Mouse (Mus musculus) CH12.LX (cell line): ENCODE data around the gene Ankrd39. TPM values are rescaled to one million over a fixed set of nuclear protein-coding genes. Genes with fewer than 3 reads are reported as not detected.

ENCODE experiments used
- DNase-seq: peaks from one replicate; pipeline ENCODE4 v3.0.0-alpha.2; 2013; ENCODE audit errors: extremely low read depth
- H3K27ac ChIP-seq: 2 replicates; pipeline ENCODE4 v1.5.1; 2012; ENCODE audit warnings: low read depth, mild to moderate bottlenecking, control low read depth, moderate library complexity; ENCODE audit not compliant: insufficient read depth
- H3K27me3 ChIP-seq: replicated peaks from 2 replicates; pipeline ENCODE3; 2012; ENCODE audit warnings: inconsistent platforms
- H3K36me3 ChIP-seq, 2 experiments: replicated peaks in 1 of 2; 2 replicates each; pipeline versions ENCODE3 to v1.6.1; 2012; ENCODE audit warnings: inconsistent platforms in 1 of 2, low read length in 1 of 2, mild to moderate bottlenecking in 1 of 2, mixed read lengths in 1 of 2, moderate library complexity in 1 of 2; ENCODE audit not compliant: control insufficient read depth in 1 of 2, insufficient read depth in 1 of 2
- H3K4me1 ChIP-seq, 2 experiments: 2 replicates each; pipeline ENCODE4 v1.6.1; 2012; ENCODE audit warnings: inconsistent platforms in 1 of 2, moderate library complexity in 1 of 2; ENCODE audit not compliant: insufficient read depth in 2 of 2, control insufficient read depth in 1 of 2
- H3K4me2 ChIP-seq: 2 replicates; pipeline ENCODE4 v1.6.1; 2012; ENCODE audit warnings: low read depth, mild to moderate bottlenecking, control low read depth; ENCODE audit not compliant: poor library complexity, insufficient read depth, severe bottlenecking
- H3K4me3 ChIP-seq, 3 experiments: fragments of 150-350 bp in 1 of 3; sonication (generic) in 1 of 3; replicated peaks in 1 of 3; 2 replicates each; pipeline versions ENCODE3 to v1.5.1; 2011 to 2012; ENCODE audit warnings: low read depth in 2 of 3, low read length in 2 of 3, mild to moderate bottlenecking in 2 of 3, moderate library complexity in 2 of 3, control low read depth in 1 of 3, improper control_type of control experiment in 1 of 3, inconsistent platforms in 1 of 3, mixed read lengths in 1 of 3; ENCODE audit not compliant: poor library complexity in 1 of 3
- H3K79me2 ChIP-seq: replicated peaks from 2 replicates; pipeline ENCODE4 v1.6.1; 2012; ENCODE audit warnings: mild to moderate bottlenecking, moderate library complexity; ENCODE audit not compliant: control insufficient read depth, poor library complexity, insufficient read depth, severe bottlenecking; ENCODE audit errors: extremely low read depth
- H3K9ac ChIP-seq: 2 replicates; pipeline ENCODE4 v1.6.1; 2012; ENCODE audit warnings: low read depth, mild to moderate bottlenecking, control low read depth, moderate library complexity; ENCODE audit not compliant: insufficient read depth
- H3K9me3 ChIP-seq: replicated peaks from 2 replicates; pipeline ENCODE3; 2012; ENCODE audit warnings: low read length, inconsistent platforms, mixed read lengths
- BHLHE40 ChIP-seq: IDR thresholded peaks from 2 replicates; pipeline ENCODE4 v1.6.1; 2011; ENCODE audit warnings: mild to moderate bottlenecking, low read depth, low read length, improper control_type of control experiment
- CHD1 ChIP-seq: IDR thresholded peaks from 2 replicates; pipeline ENCODE4 v1.6.1; 2012; ENCODE audit warnings: low read depth, low read length, improper control_type of control experiment, inconsistent platforms
- CHD2 ChIP-seq: IDR thresholded peaks from 2 replicates; pipeline ENCODE4 v1.6.1; 2011; ENCODE audit warnings: low read length, improper control_type of control experiment
- E2F4 ChIP-seq: IDR thresholded peaks from 2 replicates; pipeline ENCODE4 v1.6.1; 2011; ENCODE audit warnings: low read depth, low read length, improper control_type of control experiment; ENCODE audit not compliant: insufficient replicate concordance
- ELF1 ChIP-seq: IDR thresholded peaks from 2 replicates; pipeline ENCODE4 v1.6.1; 2014; ENCODE audit warnings: low read depth, mild to moderate bottlenecking, inconsistent platforms, low read length, improper control_type of control experiment
- EP300 ChIP-seq: IDR thresholded peaks from 2 replicates; pipeline ENCODE4 v1.6.1; 2011; ENCODE audit warnings: low read length, improper control_type of control experiment
- ETS1 ChIP-seq: conservative IDR thresholded peaks from 2 replicates; pipeline ENCODE4 v1.6.1; 2012; ENCODE audit warnings: low read depth, mild to moderate bottlenecking, inconsistent platforms, low read length, improper control_type of control experiment, moderate library complexity
- GABPA ChIP-seq: IDR thresholded peaks from 2 replicates; pipeline ENCODE4 v1.6.1; 2012; ENCODE audit warnings: low read depth, low read length, improper control_type of control experiment, inconsistent platforms; ENCODE audit not compliant: insufficient replicate concordance
- HCFC1 ChIP-seq: IDR thresholded peaks from 2 replicates; pipeline ENCODE4 v1.6.1; 2012; ENCODE audit warnings: low read depth, mild to moderate bottlenecking, inconsistent platforms, low read length, improper control_type of control experiment
- JUND ChIP-seq: conservative IDR thresholded peaks from 2 replicates; pipeline ENCODE4 v1.6.1; 2011; ENCODE audit warnings: low read depth, low read length, improper control_type of control experiment
- KAT2A ChIP-seq: IDR thresholded peaks from 2 replicates; pipeline ENCODE4 v1.6.1; 2012; ENCODE audit warnings: low read length, improper control_type of control experiment, inconsistent platforms; ENCODE audit not compliant: insufficient replicate concordance
- MAX ChIP-seq: IDR thresholded peaks from 2 replicates; pipeline ENCODE4 v1.6.1; 2011; ENCODE audit warnings: low read length, improper control_type of control experiment
- MAZ ChIP-seq: IDR thresholded peaks from 2 replicates; pipeline ENCODE4 v1.6.1; 2012; ENCODE audit warnings: low read depth, mild to moderate bottlenecking, inconsistent platforms, low read length, improper control_type of control experiment, moderate library complexity
- MEF2A ChIP-seq: IDR thresholded peaks from 2 replicates; pipeline ENCODE4 v1.6.1; 2014; ENCODE audit warnings: low read depth, mild to moderate bottlenecking, inconsistent platforms, low read length, improper control_type of control experiment, borderline replicate concordance
- MXI1 ChIP-seq: IDR thresholded peaks from 2 replicates; pipeline ENCODE4 v1.6.1; 2011; ENCODE audit warnings: mild to moderate bottlenecking, low read depth, low read length, improper control_type of control experiment
- POLR2A ChIP-seq: IDR thresholded peaks from 2 replicates; pipeline ENCODE4 v1.6.1; 2011; ENCODE audit warnings: low read depth, mild to moderate bottlenecking, improper control_type of control experiment, low read length
- POLR2AphosphoS2 ChIP-seq: IDR thresholded peaks from 2 replicates; pipeline ENCODE4 v1.6.1; 2011; ENCODE audit warnings: low read depth, low read length, improper control_type of control experiment
- SIN3A ChIP-seq: IDR thresholded peaks from 2 replicates; pipeline ENCODE4 v1.6.1; 2012; ENCODE audit warnings: low read length, improper control_type of control experiment, inconsistent platforms
- UBTF ChIP-seq: IDR thresholded peaks from 2 replicates; pipeline ENCODE4 v1.6.1; 2012; ENCODE audit warnings: low read depth, mild to moderate bottlenecking, inconsistent platforms, low read length, improper control_type of control experiment, moderate library complexity
- ZKSCAN1 ChIP-seq: IDR thresholded peaks from 2 replicates; pipeline ENCODE4 v1.6.1; 2012; ENCODE audit warnings: low read depth, inconsistent platforms, low read length, improper control_type of control experiment, borderline replicate concordance
- ZNF384 ChIP-seq: IDR thresholded peaks from 2 replicates; pipeline ENCODE4 v1.6.1; 2012; ENCODE audit warnings: low read depth, low read length, improper control_type of control experiment, inconsistent platforms
- dilution Hi-C: fragments of 300-500 bp; cut with MboI; formaldehyde crosslinking; loops from 2 replicates; pipeline ENCODE4 v1.14.3; 2020; ENCODE audit warnings: low sequenced_read_pairs; ENCODE audit not compliant: extremely low pct_unique_long_range_greater_than_20kb, extremely low pct_ligation_motif_present
- in situ Hi-C: fragments of 300-500 bp; cut with MboI; formaldehyde crosslinking; loops from 3 replicates; pipeline ENCODE4 v1.14.3; 2019; ENCODE audit warnings: low sequenced_read_pairs, low pct_ligation_motif_present, low pct_unique_long_range_greater_than_20kb, mixed read lengths
- polyA plus RNA-seq: library from polyadenylated mRNA; unstranded; fragments of >175 nt; gene quantifications from 2 replicates; pipeline ENCODE4 v1.2.1, GENCODE M21; 2012; ENCODE audit warnings: low read depth; ENCODE audit not compliant: insufficient read length
- total RNA-seq, 2 experiments: library from RNA; depleted of rRNA; stranded (reverse); fragments of 300-350 nt in 1 of 2; fragments of >200 nt in 1 of 2; gene quantifications; 2 replicates each; pipeline ENCODE4 v1.2.3; 2012 to 2014

The Ankrd39 gene
- total and polyA plus RNA-seq, 3 experiments, result 4.3 to 14.8 (median 11.6) TPM

DNA sequence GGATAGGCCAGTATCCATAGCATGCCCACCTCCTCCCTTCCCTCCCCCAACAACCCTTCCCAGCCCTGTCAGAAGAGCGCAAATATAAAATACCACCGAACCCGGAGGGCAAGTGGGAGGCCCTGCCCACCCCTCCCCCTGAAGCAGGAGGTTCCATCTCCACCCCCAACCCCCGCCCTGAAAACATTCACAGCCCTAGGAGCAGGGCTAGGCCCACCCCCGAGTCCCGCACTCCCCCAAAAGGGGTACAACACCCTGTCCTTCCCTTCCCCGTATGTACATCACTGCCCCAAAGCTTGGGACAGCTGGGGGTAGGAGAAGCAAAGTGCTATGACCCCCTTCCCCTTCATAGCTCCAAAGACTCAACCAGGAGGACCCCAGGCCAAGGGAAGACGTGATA, 1.5 kb upstream of the Ankrd39 start:
- Histone ChIP-seq H3K36me3 (peaks cover 26 to 50% of the 10 kb centered on the region in 2 experiments), H3K27ac (no peak overlapping the region), H3K4me2 (no peak overlapping the region), H3K4me1 (peaks cover 2 to 10% of the 10 kb centered on the region in 2 experiments; a peak in 3 of 4 replicates), H3K27me3 (no peaks in the 10 kb centered on the region), H3K9me3 (no peaks in the 10 kb centered on the region), H3K9ac (no peak overlapping the region), H3K79me2 (no peaks in the 10 kb centered on the region), H3K4me3 (no peak overlapping the region)
- dilution Hi-C loops (no loop called here), in situ Hi-C loops (no loop called here)
- TF ChIP-seq ELF1 (no peak), MAX (no peak), POLR2A (no peak), CHD1 (no peak), EP300 (no peak), ZKSCAN1 (no peak), UBTF (no peak), KAT2A (no peak), ETS1 (no peak), SIN3A (no peak), MAZ (no peak), GABPA (no peak), CHD2 (no peak), JUND (no peak), POLR2AphosphoS2 (no peak), MXI1 (no peak), ZNF384 (no peak)
- no peak for DNase-seq

DNA sequence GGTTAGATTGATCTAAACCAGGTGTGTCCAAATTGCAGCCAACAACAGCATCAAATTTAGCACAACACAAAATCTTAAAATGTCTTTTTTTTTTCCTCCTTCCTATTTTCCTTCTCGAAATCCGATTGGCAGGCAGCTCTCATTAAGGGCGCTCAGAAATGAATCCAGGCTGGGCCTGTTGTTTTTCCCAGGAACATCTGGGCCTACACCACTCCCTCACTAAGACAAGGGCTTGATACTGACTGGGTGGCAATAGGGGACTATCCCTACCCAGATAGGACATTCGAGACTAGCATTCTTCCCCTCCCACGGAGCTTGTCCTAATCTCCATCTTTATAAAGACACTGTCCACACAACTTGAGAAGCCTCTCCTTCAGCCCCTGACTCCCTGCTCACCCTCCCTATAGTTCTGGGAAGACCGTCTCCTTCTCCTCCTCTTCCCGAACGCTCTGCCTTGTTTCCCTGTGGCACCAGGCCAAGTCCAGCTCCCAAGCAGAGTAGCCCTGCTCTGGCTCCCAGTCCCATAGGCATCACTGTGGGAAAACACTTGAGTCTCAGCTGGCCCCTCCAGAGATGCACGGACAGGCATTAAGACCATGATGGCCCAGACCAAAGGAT, 845 bp upstream of the Ankrd39 start:
- H3K36me3 ChIP-seq, result peaks cover 26 to 52% of the 10 kb centered on the region in 2 experiments
- H3K4me1 ChIP-seq, result peaks cover 2 to 10% of the 10 kb centered on the region in 2 experiments; a peak in 3 of 4 replicates
- H3K9ac ChIP-seq, result no peak overlapping the region
- dilution Hi-C loops (no loop called here), in situ Hi-C loops (no loop called here)
- no peak overlapping the region for H3K4me2 ChIP-seq
- no peak overlapping the region for H3K27ac ChIP-seq
- DNase-seq, result no peak
- H3K9me3 ChIP-seq, result no peaks in the 10 kb centered on the region
- TF ChIP-seq MEF2A (no peak), E2F4 (no peak), ETS1 (no peak), KAT2A (no peak), GABPA (no peak), HCFC1 (no peak), BHLHE40 (no peak), CHD2 (no peak)
- H3K27me3 ChIP-seq, result no peaks in the 10 kb centered on the region
- no peak overlapping the region for H3K4me3 ChIP-seq
- H3K79me2 ChIP-seq, result no peaks in the 10 kb centered on the region
